Mouse (Mus musculus) hindbrain, embryonic 15.5 days (tissue): Measurements from ENCODE around the gene Cdyl2. TPM values are rescaled to one million over a fixed set of nuclear protein-coding genes. Genes with fewer than 3 reads are reported as not detected.
A peak's percentile ranks its signal among the peaks of the same experiment; 100 is the strongest.

Experiments
- ATAC-seq: fragments of 200-750 bp; cut with Nextera tagmentation; 2 replicates; pipeline ENCODE4 v1.8.0; 2017; ENCODE audit warnings: low read depth, moderate number of reproducible peaks, moderate TSS enrichment; ENCODE audit not compliant: low FRiP score
- H3K27ac ChIP-seq: fragments of 300-500 bp; sonication (generic); replicated peaks from 2 replicates; pipeline ENCODE4 v1.5.1; 2015; ENCODE audit warnings: mild to moderate bottlenecking, inconsistent platforms
- H3K27me3 ChIP-seq: fragments of 300-500 bp; sonication (generic); 2 replicates; pipeline ENCODE4 v1.6.1; 2015; ENCODE audit warnings: control low read depth, inconsistent platforms
- H3K36me3 ChIP-seq: fragments of 300-500 bp; sonication (generic); 2 replicates; pipeline ENCODE4 v1.6.1; 2015; ENCODE audit warnings: control low read depth, inconsistent platforms
- H3K4me1 ChIP-seq: fragments of 300-500 bp; sonication (generic); replicated peaks from 2 replicates; pipeline ENCODE4 v1.6.1; 2015; ENCODE audit warnings: control low read depth, inconsistent platforms
- H3K4me2 ChIP-seq: fragments of 300-500 bp; sonication (generic); 2 replicates; pipeline ENCODE4 v1.6.1; 2015; ENCODE audit warnings: moderate library complexity, mild to moderate bottlenecking, inconsistent platforms
- H3K4me3 ChIP-seq: fragments of 300-500 bp; sonication (generic); 2 replicates; pipeline ENCODE4 v1.5.1; 2015; ENCODE audit warnings: mild to moderate bottlenecking, inconsistent platforms
- H3K9ac ChIP-seq: fragments of 300-500 bp; sonication (generic); 2 replicates; pipeline ENCODE4 v1.6.1; 2015; ENCODE audit warnings: inconsistent platforms
- H3K9me3 ChIP-seq: fragments of 300-500 bp; sonication (generic); 2 replicates; pipeline ENCODE4 v1.6.1; 2016; ENCODE audit warnings: control low read depth, inconsistent platforms
- WGBS: fragments of 180-500 bp; shearing (Covaris S2); methylation state at CpG from one replicate; pipeline ENCODE4 v1.1.7; 2015; 5-methylcytosine and 5-hydroxymethylcytosine counted together
- polyA plus RNA-seq: library from polyadenylated mRNA; unstranded; fragments of >200 nt; fragmentation: Nextera tagmentation; extraction: Ambion mirVana; gene quantifications from 2 replicates; pipeline ENCODE4 v1.2.1, GENCODE M21; 2015

The Cdyl2 gene
- polyA plus RNA-seq, 1 experiment from 2014 or later = 10.8 TPM

GRCm38 (mm10) chr8:116618797-116619196, 114.0 kb downstream of the Cdyl2 start:
- H3K9ac ChIP-seq = no peak overlapping the region
- ATAC-seq = no peak
- H3K27me3 ChIP-seq = no peaks in the 10 kb centered on the region
- 93% methylated on average over 10 of the region's 10 CpGs for WGBS
- H3K27ac ChIP-seq = no peak overlapping the region
- H3K9me3 ChIP-seq = no peaks in the 10 kb centered on the region
- H3K4me3 ChIP-seq = no peak overlapping the region
- no peak overlapping the region for H3K4me2 ChIP-seq
- H3K4me1 ChIP-seq = peaks cover 29% of the 10 kb centered on the region
- H3K36me3 ChIP-seq = no peaks in the 10 kb centered on the region

DNA sequence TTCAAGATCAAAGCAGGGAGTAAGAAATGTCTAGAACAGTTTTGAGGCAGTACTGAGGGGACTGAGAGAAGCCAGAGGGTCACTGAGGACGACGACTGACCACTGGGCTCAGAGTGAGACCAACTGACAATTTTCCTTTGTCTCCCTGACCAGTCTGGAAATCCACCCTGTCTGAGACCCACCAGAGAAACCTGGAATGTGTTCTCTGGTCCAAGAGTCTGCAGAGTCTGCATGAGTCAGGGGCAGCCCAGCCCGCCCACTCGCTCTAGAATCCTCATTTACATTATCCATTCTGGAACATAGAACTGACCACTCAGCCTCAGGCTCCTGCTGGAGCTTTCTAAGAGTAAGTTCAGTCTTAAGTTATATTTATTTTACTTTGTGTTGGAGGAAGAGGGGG, 114.9 kb downstream of the Cdyl2 start:
- no peaks in the 10 kb centered on the region for H3K36me3 ChIP-seq

GRCm38 (mm10) chr8:116616369-116616768, 116.4 kb downstream of the Cdyl2 start:
- H3K9ac ChIP-seq = no peak overlapping the region
- no peaks in the 10 kb centered on the region for H3K27me3 ChIP-seq
- H3K4me1 ChIP-seq = peaks cover 16% of the 10 kb centered on the region
- H3K36me3 ChIP-seq = no peaks in the 10 kb centered on the region
- no peak overlapping the region for H3K4me3 ChIP-seq
- no peak overlapping the region for H3K27ac ChIP-seq
- no peak overlapping the region for H3K4me2 ChIP-seq
- H3K9me3 ChIP-seq = no peaks in the 10 kb centered on the region
- no peak for ATAC-seq

More for the DNA sequence above, 114.9 kb downstream of the Cdyl2 start:
- WGBS = 85% methylated on average over 4 of the region's 4 CpGs
- Histone ChIP-seq H3K9ac (no peak overlapping the region), H3K4me2 (no peak overlapping the region), H3K27ac (no peak overlapping the region), H3K27me3 (no peaks in the 10 kb centered on the region), H3K4me3 (no peak overlapping the region), H3K9me3 (no peaks in the 10 kb centered on the region), H3K4me1 (peaks cover 29% of the 10 kb centered on the region)
- no peak for ATAC-seq

DNA sequence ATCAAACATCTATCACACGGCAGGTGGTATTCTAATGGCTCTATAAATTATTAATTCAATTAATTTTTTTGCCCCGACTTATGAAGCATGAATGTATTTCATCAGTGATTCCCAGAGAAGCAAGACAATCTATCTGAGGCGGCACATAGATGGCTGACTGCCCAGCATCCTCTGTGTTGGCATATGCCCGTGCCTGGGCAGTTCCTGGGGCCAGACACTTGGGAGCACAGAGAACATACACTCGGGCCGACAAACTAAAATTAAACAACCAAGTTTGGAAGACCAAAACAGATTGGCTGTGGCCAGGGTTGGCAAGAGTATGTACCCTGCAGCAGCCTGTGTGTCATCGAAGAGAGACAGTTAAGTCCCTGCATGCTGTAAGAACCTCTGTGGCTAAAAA, 117.9 kb downstream of the Cdyl2 start:
- no peak overlapping the region for H3K4me2 ChIP-seq
- no peaks in the 10 kb centered on the region for H3K36me3 ChIP-seq
- H3K4me1 ChIP-seq = peaks cover 12% of the 10 kb centered on the region
- H3K9me3 ChIP-seq = no peaks in the 10 kb centered on the region
- WGBS = 46% methylated on average over 7 of the region's 7 CpGs
- H3K27ac ChIP-seq = no peak overlapping the region
- no peaks in the 10 kb centered on the region for H3K27me3 ChIP-seq
- H3K4me3 ChIP-seq = no peak overlapping the region
- ATAC-seq = 0 out of 2 replicates have a peak, but pooled peaks have one; percentile 70
- H3K9ac ChIP-seq = no peak overlapping the region

- 52% methylated on average over 13 of the region's 13 CpGs for WGBS
- H3K27me3 ChIP-seq = no peaks in the 10 kb centered on the region
- no peaks in the 10 kb centered on the region for H3K36me3 ChIP-seq
- H3K27ac ChIP-seq = no peak overlapping the region
- no peak for ATAC-seq
- H3K9me3 ChIP-seq = no peaks in the 10 kb centered on the region
- H3K4me1 ChIP-seq = no peaks in the 10 kb centered on the region
- H3K4me2 ChIP-seq = no peak overlapping the region
- no peak overlapping the region for H3K9ac ChIP-seq
- no peak overlapping the region for H3K4me3 ChIP-seq
Measured at GRCm38 (mm10) chr8:116606171-116606570, 126.6 kb downstream of the Cdyl2 start.

DNA sequence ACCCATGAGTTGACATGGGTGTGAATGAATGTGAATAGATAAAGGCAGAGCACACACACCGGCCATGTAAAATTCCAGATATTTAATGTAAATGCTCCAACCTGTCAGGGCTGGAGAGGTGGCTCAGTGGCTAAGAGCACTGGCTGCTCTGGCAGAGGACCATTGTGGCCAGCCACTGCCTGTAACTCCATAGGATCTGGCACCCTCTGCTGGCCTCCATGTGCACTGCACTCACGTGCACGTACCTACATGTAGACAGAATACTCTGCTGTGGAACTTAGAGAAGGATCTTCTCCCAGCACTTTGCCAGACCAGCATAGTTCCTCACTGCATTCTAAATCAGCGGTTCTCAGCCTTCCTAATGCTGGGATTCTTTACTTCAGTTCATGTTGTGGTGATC, 130.0 kb downstream of the Cdyl2 start:
- Histone ChIP-seq H3K4me2 (no peak overlapping the region), H3K4me3 (no peak overlapping the region), H3K36me3 (no peaks in the 10 kb centered on the region), H3K27me3 (no peaks in the 10 kb centered on the region), H3K9ac (no peak overlapping the region), H3K4me1 (no peaks in the 10 kb centered on the region), H3K27ac (no peak overlapping the region), H3K9me3 (no peaks in the 10 kb centered on the region)
- ATAC-seq = no peak
- WGBS = 94% methylated on average over 4 of the region's 4 CpGs

DNA sequence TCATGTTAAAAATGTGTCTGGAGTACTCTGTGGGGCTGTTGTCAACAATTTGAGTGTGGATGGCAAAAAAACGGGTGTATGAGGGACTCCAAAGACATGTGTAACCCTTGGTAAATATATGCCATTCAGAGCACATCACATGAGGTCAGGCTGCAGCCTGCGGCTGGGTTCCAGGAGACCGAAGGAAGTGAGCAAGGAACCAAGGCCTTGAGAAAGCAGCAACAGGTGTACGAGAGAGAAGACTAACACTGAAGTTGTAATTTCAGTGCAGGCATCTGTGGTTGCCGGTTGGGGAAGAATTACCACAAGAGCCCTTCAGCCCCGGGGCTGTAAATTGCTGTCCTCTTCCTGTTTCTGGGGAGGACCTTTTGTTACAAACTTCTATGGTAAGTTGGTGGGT, 133.1 kb downstream of the Cdyl2 start:
- H3K9ac ChIP-seq = no peak overlapping the region
- 84% methylated on average over 6 of the region's 6 CpGs for WGBS
- H3K4me1 ChIP-seq = no peaks in the 10 kb centered on the region
- no peak overlapping the region for H3K4me2 ChIP-seq
- no peak overlapping the region for H3K4me3 ChIP-seq
- no peaks in the 10 kb centered on the region for H3K36me3 ChIP-seq
- ATAC-seq = no peak
- no peaks in the 10 kb centered on the region for H3K9me3 ChIP-seq
- H3K27ac ChIP-seq = no peak overlapping the region
- H3K27me3 ChIP-seq = no peaks in the 10 kb centered on the region

DNA sequence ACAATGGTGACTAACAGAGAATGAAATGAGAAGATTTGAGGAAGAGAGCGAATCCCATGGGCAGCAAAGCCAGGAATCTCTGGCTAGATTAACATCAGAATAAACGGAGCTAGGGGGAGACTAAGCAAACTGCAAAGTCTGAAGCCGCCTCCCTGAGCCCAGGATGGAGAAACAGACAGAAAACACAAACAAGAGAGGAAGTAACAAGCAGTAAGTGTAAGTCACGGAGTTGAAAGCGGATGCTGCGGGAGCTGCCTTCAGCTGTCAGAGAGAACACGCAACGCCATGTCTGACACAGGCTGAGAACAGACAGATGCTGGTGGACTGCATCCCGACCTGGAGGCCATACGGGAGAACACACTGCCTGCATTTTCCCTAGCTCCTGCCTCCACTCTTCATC, 141.6 kb downstream of the Cdyl2 start:
- H3K4me1 ChIP-seq = no peaks in the 10 kb centered on the region

DNA sequence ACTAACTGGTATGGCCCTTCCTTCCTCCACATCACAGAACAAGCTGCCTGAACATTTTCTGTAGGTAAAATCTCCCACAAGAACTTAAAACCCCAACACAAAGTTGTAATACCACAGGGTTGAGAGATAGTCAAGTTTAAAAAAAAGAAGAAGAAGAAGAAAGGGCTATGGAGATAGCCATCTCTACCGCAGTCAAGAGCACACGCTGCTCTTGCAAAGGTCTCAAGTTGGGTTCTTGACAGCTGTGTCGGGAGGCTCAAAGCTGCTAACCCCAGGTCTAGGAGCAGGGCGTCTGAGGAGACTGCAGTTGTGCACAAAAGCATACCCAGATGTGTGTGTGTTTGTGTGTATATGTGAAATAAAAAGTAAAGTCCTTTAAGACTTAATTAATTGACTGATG, 142.2 kb downstream of the Cdyl2 start:
- ATAC-seq = no peak
- Histone ChIP-seq H3K4me1 (no peaks in the 10 kb centered on the region), H3K27me3 (no peaks in the 10 kb centered on the region), H3K4me3 (no peak overlapping the region), H3K27ac (no peak overlapping the region), H3K9me3 (no peaks in the 10 kb centered on the region), H3K36me3 (no peaks in the 10 kb centered on the region), H3K4me2 (no peak overlapping the region), H3K9ac (no peak overlapping the region)
- 82% methylated on average over 4 of the region's 4 CpGs for WGBS

More for the DNA sequence above, 141.6 kb downstream of the Cdyl2 start:
- no peaks in the 10 kb centered on the region for H3K36me3 ChIP-seq
- 81% methylated on average over 10 of the region's 10 CpGs for WGBS
- no peak overlapping the region for H3K9ac ChIP-seq
- H3K27ac ChIP-seq = no peak overlapping the region
- H3K27me3 ChIP-seq = no peaks in the 10 kb centered on the region
- no peak overlapping the region for H3K4me3 ChIP-seq
- no peaks in the 10 kb centered on the region for H3K9me3 ChIP-seq
- no peak for ATAC-seq
- H3K4me2 ChIP-seq = no peak overlapping the region

GRCm38 (mm10) chr8:116590106-116590505, 142.7 kb downstream of the Cdyl2 start:
- Histone ChIP-seq H3K4me3 (no peak overlapping the region), H3K4me2 (no peak overlapping the region), H3K27ac (no peak overlapping the region), H3K36me3 (no peaks in the 10 kb centered on the region), H3K9ac (no peak overlapping the region), H3K27me3 (no peaks in the 10 kb centered on the region), H3K4me1 (no peaks in the 10 kb centered on the region), H3K9me3 (no peaks in the 10 kb centered on the region)
- 83% methylated on average over 14 of the region's 14 CpGs for WGBS
- ATAC-seq = no peak

- Histone ChIP-seq H3K36me3 (no peaks in the 10 kb centered on the region), H3K4me2 (no peak overlapping the region), H3K4me1 (no peaks in the 10 kb centered on the region), H3K9ac (no peak overlapping the region), H3K27ac (no peak overlapping the region), H3K27me3 (no peaks in the 10 kb centered on the region), H3K9me3 (no peaks in the 10 kb centered on the region), H3K4me3 (no peak overlapping the region)
- 79% methylated on average over 19 of the region's 19 CpGs for WGBS
- no peak for ATAC-seq
Measured at GRCm38 (mm10) chr8:116587616-116588468, 144.9 kb downstream of the Cdyl2 start.

- Histone ChIP-seq H3K4me3 (no peak overlapping the region), H3K9me3 (no peaks in the 10 kb centered on the region), H3K27me3 (no peaks in the 10 kb centered on the region), H3K4me1 (no peaks in the 10 kb centered on the region), H3K27ac (no peak overlapping the region), H3K9ac (no peak overlapping the region), H3K36me3 (no peaks in the 10 kb centered on the region), H3K4me2 (no peak overlapping the region)
- ATAC-seq = no peak
- WGBS = 86% methylated on average over 11 of the region's 11 CpGs
Measured at GRCm38 (mm10) chr8:116581318-116582019, 151.3 kb downstream of the Cdyl2 start.
